Mouse (Mus musculus): ENCODE measurements at regions not wholly inside any gene's neighbourhood (a gene's known extent, or its start where the extent isn't known, plus 50 kb on each side); places are given as distances from the start of the nearest gene placed in this dataset.

GRCm38 (mm10) chr6:109176876-109177275 lies 348.4 kb downstream of the Edem1 start:
- TF ChIP-seq POLR2A (IDR thresholded peaks at IDR 0.05; ENCODE audit: borderline replicate concordance, control insufficient read depth, low read depth, low read length) (no peak), CTCF (IDR thresholded peaks at IDR 0.05; ENCODE audit: control insufficient read depth, insufficient read depth, low read length) (no peak)
